Mouse (Mus musculus): ENCODE measurements at regions not wholly inside any gene's neighbourhood (a gene's known extent, or its start where the extent isn't known, plus 50 kb on each side); places are given as distances from the start of the nearest gene placed in this dataset.
"Not testable (repeated sequence)": the region's sequence is repeated elsewhere in the genome, so short reads cannot be mapped to it uniquely, and the experiment has no call there.

DNA sequence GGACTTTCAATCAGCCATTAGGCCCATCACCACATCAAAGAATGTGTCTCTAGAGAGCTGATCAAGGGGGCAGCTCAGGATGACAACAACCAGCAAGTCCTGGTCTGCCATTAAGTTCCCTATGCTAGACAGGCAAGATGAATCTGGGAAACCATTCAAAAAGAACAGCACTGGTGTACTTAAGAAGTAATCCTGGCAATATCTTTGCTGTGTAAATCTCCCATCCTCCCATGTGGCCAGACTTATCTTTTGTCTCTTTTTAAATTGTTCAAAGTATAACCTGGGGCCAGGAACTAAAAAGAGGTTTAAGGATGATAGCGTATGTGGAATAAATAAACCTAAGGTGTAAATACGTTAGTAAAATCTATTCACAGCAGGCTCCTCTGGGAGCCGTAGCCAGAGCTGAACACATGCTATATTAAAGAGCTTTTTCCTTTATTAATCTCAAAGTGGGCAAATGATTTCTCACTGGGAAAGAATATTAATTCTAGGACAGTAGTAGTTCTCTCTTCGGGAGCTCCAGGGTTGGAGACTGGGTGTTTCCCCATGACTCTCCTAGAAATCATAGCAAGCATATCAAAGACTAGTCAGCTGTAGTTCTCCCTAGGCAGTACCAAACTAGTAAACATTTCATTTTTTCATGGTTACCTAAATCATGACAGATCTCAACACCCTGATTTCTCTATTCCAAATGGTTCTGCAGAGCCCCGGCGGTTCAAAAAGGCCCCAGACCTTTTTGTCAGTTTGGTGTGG, 216.8 kb upstream of the Zpld1 start:
- Histone ChIP-seq H3K27me3 (ENCODE audit: insufficient read depth, low read length) (no peaks in the 10 kb centered on the region), H3K4me3 (replicated peaks; ENCODE audit: low read depth, low read length) (no peak overlapping the region), H3K36me3 (ENCODE audit: insufficient read depth, low read length) (no peaks in the 10 kb centered on the region), H3K4me1 (replicated peaks; ENCODE audit: insufficient read depth, low read length) (no peaks in the 10 kb centered on the region), H3K9ac (ENCODE audit: low read depth, low read length) (no peak overlapping the region), H3K27ac (no peak overlapping the region), H3K4me2 (ENCODE audit: low read length) (no peak overlapping the region), H3K9me3 (replicated peaks; ENCODE audit: low read length) (no peaks in the 10 kb centered on the region)
- DNase-seq (ENCODE audit: low spot score) (no peak), ATAC-seq (replicated peaks; ENCODE audit: low FRiP score, low read depth) (no peak)
- no peak for TF ChIP-seq CTCF (IDR thresholded peaks at IDR 0.05; ENCODE audit: low read depth)
- WGBS, result 87% methylated on average over 6 of the region's 6 CpGs

DNA sequence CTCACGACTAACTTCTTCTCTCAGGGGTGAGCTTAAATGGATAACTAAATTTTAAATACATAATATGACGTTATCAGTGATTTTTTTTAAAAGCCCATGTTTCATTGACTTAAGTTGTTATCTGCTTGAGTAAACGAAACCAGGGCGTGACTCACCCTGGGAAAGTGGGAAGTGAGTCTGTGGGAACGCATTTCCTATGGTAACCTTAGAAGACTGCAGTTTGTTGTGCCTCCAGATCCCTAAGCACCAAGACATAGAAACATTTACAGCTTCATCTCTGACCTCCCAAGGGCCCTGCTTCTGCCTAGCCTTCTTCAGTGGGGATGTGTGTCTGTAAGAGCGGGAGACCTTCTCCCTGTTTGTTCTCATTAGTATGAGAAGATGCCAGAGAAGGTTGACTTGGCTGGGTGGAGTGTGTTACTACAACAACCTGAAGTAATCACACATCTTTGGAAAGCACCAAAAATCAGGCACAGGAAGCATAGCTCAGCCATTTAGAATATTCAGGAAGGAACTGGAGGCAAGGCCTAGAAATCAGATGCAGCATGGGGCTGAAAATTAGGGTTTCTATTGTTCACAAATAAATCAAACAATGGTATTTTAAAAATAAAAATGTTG, 207.1 kb upstream of the Zpld1 start:
- Histone ChIP-seq H3K9me3 (replicated peaks; ENCODE audit: low read length) (no peaks in the 10 kb centered on the region), H3K27ac (0 out of 2 replicates have a peak overlapping the region, but pooled peaks have one; percentile 22), H3K27me3 (ENCODE audit: insufficient read depth, low read length) (no peaks in the 10 kb centered on the region), H3K4me2 (ENCODE audit: low read length) (no peak overlapping the region), H3K4me1 (replicated peaks; ENCODE audit: insufficient read depth, low read length) (no peaks in the 10 kb centered on the region), H3K4me3 (replicated peaks; ENCODE audit: low read depth, low read length) (no peak overlapping the region), H3K36me3 (ENCODE audit: insufficient read depth, low read length) (no peaks in the 10 kb centered on the region), H3K9ac (ENCODE audit: low read depth, low read length) (no peak overlapping the region)
- TF ChIP-seq CTCF (IDR thresholded peaks at IDR 0.05; ENCODE audit: low read depth), result no peak
- ATAC-seq (replicated peaks; ENCODE audit: low FRiP score, low read depth) (no peak), DNase-seq (ENCODE audit: low spot score) (peak; percentile 28)
- WGBS, result 40% methylated on average over 6 of the region's 6 CpGs

DNA sequence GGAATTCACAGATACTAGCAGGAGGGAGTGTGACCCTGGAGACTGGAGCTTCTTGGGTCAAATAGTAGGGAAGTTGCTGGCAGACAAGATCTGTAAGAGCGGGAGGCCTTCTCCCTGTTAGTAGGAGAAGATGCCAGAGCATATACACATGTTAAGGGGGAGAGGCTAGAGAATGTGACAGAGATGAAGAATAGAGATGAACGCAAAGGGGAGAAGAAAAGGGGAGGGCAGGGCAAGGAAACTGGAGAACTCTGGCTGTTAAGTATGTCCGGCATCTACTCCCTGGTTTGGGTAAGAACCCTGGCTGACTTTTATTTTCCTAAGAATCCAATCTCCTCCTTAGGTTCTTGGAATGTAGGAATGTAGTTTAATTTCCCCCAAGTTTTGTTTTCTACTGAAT, 206.5 kb upstream of the Zpld1 start:
- ATAC-seq (replicated peaks; ENCODE audit: low FRiP score, low read depth) (0 out of 2 replicates have a peak, but pooled peaks have one; percentile 13), DNase-seq (ENCODE audit: low spot score) (peak; percentile 73)
- 44% methylated on average over 3 of the region's 3 CpGs for WGBS
- TF ChIP-seq CTCF (IDR thresholded peaks at IDR 0.05; ENCODE audit: low read depth), result no peak
- H3K4me3 ChIP-seq (replicated peaks; ENCODE audit: low read depth, low read length), result no peak overlapping the region
- no peaks in the 10 kb centered on the region for H3K4me1 ChIP-seq (replicated peaks; ENCODE audit: insufficient read depth, low read length)
- H3K9me3 ChIP-seq (replicated peaks; ENCODE audit: low read length), result no peaks in the 10 kb centered on the region
- no peak overlapping the region for H3K27ac ChIP-seq
- H3K9ac ChIP-seq (ENCODE audit: low read depth, low read length), result no peak overlapping the region
- no peaks in the 10 kb centered on the region for H3K36me3 ChIP-seq (ENCODE audit: insufficient read depth, low read length)
- H3K27me3 ChIP-seq (ENCODE audit: insufficient read depth, low read length), result no peaks in the 10 kb centered on the region
- H3K4me2 ChIP-seq (ENCODE audit: low read length), result no peak overlapping the region

DNA sequence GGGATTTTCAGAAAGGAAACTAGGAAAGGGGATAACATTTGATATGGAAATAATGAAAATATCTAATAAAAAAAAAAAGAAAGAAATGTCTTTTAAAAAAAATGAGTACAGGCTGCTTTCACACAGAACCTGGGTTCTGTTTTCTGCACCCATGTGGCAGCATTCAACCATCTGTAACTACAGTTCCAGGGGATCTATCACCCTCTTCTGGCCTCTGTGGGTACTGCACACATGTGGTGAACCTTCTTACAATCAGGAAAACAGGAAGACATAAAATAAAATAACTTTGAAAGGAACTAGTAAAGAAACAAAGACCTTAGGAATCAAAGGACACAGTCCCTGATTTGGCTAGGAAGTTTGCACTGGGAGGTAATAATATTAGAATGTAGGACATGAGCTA, 205.5 kb upstream of the Zpld1 start:
- peak; percentile 39; the same call in 1 of the 2 replicates for TF ChIP-seq CTCF (IDR thresholded peaks at IDR 0.05; ENCODE audit: low read depth)
- no peaks in the 10 kb centered on the region for H3K36me3 ChIP-seq (ENCODE audit: insufficient read depth, low read length)
- ATAC-seq (replicated peaks; ENCODE audit: low FRiP score, low read depth), result no peak

DNA sequence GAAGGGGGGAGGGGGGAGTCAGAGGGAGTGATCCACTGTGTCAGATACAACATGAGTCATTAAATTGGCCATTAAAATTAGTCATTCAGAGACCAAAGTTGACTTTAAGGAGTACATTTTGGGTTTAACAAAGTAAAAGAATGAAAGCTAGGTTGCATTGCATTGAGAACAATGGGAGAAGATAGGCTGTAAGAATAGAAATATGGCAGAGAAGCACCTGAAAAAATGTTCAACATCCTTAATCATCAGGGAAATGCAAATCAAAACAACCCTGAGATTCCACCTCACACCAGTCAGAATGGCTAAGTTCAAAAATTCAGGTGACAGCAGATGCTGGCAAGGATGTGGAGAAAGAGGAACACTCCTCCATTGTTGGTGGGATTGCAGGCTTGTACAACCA, 202.0 kb upstream of the Zpld1 start:
- not testable (repeated sequence) for H3K27ac ChIP-seq; H3K9me3 ChIP-seq (replicated peaks; ENCODE audit: low read length); H3K36me3 ChIP-seq (ENCODE audit: insufficient read depth, low read length); H3K4me1 ChIP-seq (replicated peaks; ENCODE audit: insufficient read depth, low read length); H3K9ac ChIP-seq (ENCODE audit: low read depth, low read length); ATAC-seq (replicated peaks; ENCODE audit: low FRiP score, low read depth); DNase-seq (ENCODE audit: low spot score); H3K27me3 ChIP-seq (ENCODE audit: insufficient read depth, low read length); H3K4me3 ChIP-seq (replicated peaks; ENCODE audit: low read depth, low read length); H3K4me2 ChIP-seq (ENCODE audit: low read length)

More for the DNA sequence above, 205.5 kb upstream of the Zpld1 start:
- Histone ChIP-seq H3K27me3 (ENCODE audit: insufficient read depth, low read length) (no peaks in the 10 kb centered on the region), H3K4me2 (ENCODE audit: low read length) (no peak overlapping the region), H3K27ac (no peak overlapping the region), H3K4me1 (replicated peaks; ENCODE audit: insufficient read depth, low read length) (no peaks in the 10 kb centered on the region), H3K9me3 (replicated peaks; ENCODE audit: low read length) (no peaks in the 10 kb centered on the region), H3K4me3 (replicated peaks; ENCODE audit: low read depth, low read length) (no peak overlapping the region), H3K9ac (ENCODE audit: low read depth, low read length) (no peak overlapping the region)
- no peak for DNase-seq (ENCODE audit: low spot score)

DNA sequence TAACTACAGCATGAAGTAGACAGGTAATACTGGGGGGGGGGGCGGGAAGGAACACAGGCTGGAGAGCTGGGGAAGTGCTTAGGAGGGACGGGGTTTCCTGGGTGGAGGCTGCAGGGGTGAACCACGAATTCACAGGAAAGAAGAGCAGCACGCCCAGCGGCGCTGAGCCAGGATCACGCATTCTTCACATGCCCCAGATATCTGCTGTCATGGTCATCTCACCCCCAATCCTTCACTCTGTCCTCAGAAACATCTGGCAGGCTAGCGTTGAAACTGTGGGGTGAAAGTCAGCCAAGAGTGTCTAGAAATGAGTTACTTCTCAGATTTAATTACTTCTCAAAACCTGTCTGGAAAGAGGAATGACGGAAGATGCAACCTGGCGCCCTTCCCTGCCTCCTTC, 197.3 kb upstream of the Zpld1 start:
- ATAC-seq (replicated peaks; ENCODE audit: low FRiP score, low read depth) (no peak), DNase-seq (ENCODE audit: low spot score) (no peak)
- 61% methylated on average over 10 of the region's 10 CpGs for WGBS
- H3K4me1 ChIP-seq (replicated peaks; ENCODE audit: insufficient read depth, low read length), result no peaks in the 10 kb centered on the region
- no peaks in the 10 kb centered on the region for H3K9me3 ChIP-seq (replicated peaks; ENCODE audit: low read length)
- TF ChIP-seq CTCF (IDR thresholded peaks at IDR 0.05; ENCODE audit: low read depth), result no peak
- no peak overlapping the region for H3K9ac ChIP-seq (ENCODE audit: low read depth, low read length)
- H3K36me3 ChIP-seq (ENCODE audit: insufficient read depth, low read length), result no peaks in the 10 kb centered on the region
- no peak overlapping the region for H3K27ac ChIP-seq
- H3K27me3 ChIP-seq (ENCODE audit: insufficient read depth, low read length), result no peaks in the 10 kb centered on the region
- no peak overlapping the region for H3K4me2 ChIP-seq (ENCODE audit: low read length)
- no peak overlapping the region for H3K4me3 ChIP-seq (replicated peaks; ENCODE audit: low read depth, low read length)
